Mouse (Mus musculus): ENCODE measurements around the gene Syp.

Syp gene

GRCm38 (mm10) chrX:7679405-7680056, 41.3 kb downstream of the Syp start:
- ChIA-PET CTCF (interaction anchor here in 3 of 4 experiments (0.5 to 1.4 kb wide), 15 partner anchors 8 to 258 kb away, joined by 3 to 10 read pairs (median 5); partner anchors contain the start of genes Gpkow (in 1 of the 3), Plp2 (in 1 of the 3) and Wdr45 (in 1 of the 3)), POLR2A (interaction anchor here in 3 of 4 experiments (0.5 to 1.4 kb wide), 15 partner anchors 9 to 268 kb away, joined by 3 to 7 read pairs (median 3); partner anchors contain the start of genes Gpkow (in 2 of the 3), Hdac6 (in 1 of the 3) and Prickle3 (in 1 of the 3))

- CTCF ChIA-PET = interaction anchor here in 3 of 4 experiments (0.6 to 1.4 kb wide), 13 partner anchors 9 to 259 kb away, joined by 3 to 10 read pairs (median 5); partner anchors contain the start of genes Gpkow (in 1 of the 3), Plp2 (in 1 of the 3) and Wdr45 (in 1 of the 3)
- POLR2A ChIA-PET = interaction anchor here in 3 of 4 experiments (0.9 to 1.4 kb wide), 12 partner anchors 9 to 268 kb away, joined by 3 to 7 read pairs (median 3); partner anchors contain the start of genes Gpkow (in 2 of the 3) and Hdac6 (in 1 of the 3)
Observed at GRCm38 (mm10) chrX:7680057-7680412, 41.8 kb downstream of the Syp start.

- POLR2A ChIA-PET = no interaction called here
- CTCF ChIA-PET = no interaction called here
Observed at GRCm38 (mm10) chrX:7680864-7681263, 42.6 kb downstream of the Syp start, which contains the start of gene Magix. Gene Magix (minus strand): TSS chrX:7681251.

GRCm38 (mm10) chrX:7688321-7688720, 50.0 kb downstream of the Syp start:
- CTCF ChIA-PET = no interaction called here
- POLR2A ChIA-PET = interaction anchor here in 1 of 4 experiments (1.0 kb wide), 1 partner anchor 8 kb away, joined by 3 read pairs; the partner anchor contains the start of gene Gpkow

GRCm38 (mm10) chrX:7690486-7690885, 52.2 kb downstream of the Syp start:
- ChIA-PET POLR2A (interaction anchor here in 1 of 4 experiments (0.7 kb wide), 1 partner anchor 99 kb away, joined by 3 read pairs; no protein-coding TSS in a partner anchor), CTCF (no interaction called here)

- ChIA-PET POLR2A (interaction anchor here in 3 of 4 experiments (0.6 to 1.5 kb wide), 8 partner anchors 10 to 326 kb away, joined by 3 to 6 read pairs (median 4); partner anchors contain the start of genes Otud5 (in 1 of the 3) and Ppp1r3f (in 1 of the 3)), CTCF (interaction anchor here (0.6 to 1.5 kb wide), 23 partner anchors 13 to 320 kb away, joined by 3 to 10 read pairs (median 3); partner anchors contain the start of genes Gm45208 (in 1 of the 4) and Praf2 (in 1 of the 4))
Observed at GRCm38 (mm10) chrX:7692862-7693261, 54.6 kb downstream of the Syp start.

- CTCF ChIA-PET = interaction anchor here in 1 of 4 experiments (0.9 to 1.9 kb wide), 3 partner anchors 17 to 51 kb away, joined by 3 to 5 read pairs (median 4); no protein-coding TSS in a partner anchor
- POLR2A ChIA-PET = interaction anchor here (0.6 to 1.9 kb wide), 18 partner anchors 8 to 496 kb away, joined by 3 to 11 read pairs (median 3); partner anchors contain the start of genes Ccdc22 (in 1 of the 4), Foxp3 (in 1 of the 4), Plp2 (in 1 of the 4) and Ppp1r3f (in 1 of the 4)
Observed at GRCm38 (mm10) chrX:7696520-7696919, 58.2 kb downstream of the Syp start.

- ChIA-PET POLR2A (interaction anchor here (0.6 to 1.9 kb wide), 20 partner anchors 9 to 495 kb away, joined by 3 to 11 read pairs (median 4); partner anchors contain the start of genes Ccdc22 (in 1 of the 4), Foxp3 (in 1 of the 4), Gm45208 (in 1 of the 4) and Plp2 (in 1 of the 4)), CTCF (interaction anchor here in 1 of 4 experiments (0.9 to 1.9 kb wide), 3 partner anchors 17 to 51 kb away, joined by 3 to 5 read pairs (median 4); no protein-coding TSS in a partner anchor)
Observed at GRCm38 (mm10) chrX:7696954-7697381, 58.7 kb downstream of the Syp start, which contains the start of gene Gpkow. Gene Gpkow (plus strand): TSS chrX:7697131.

Data from embryonic stem cell, embryonic (primary cell).